Mouse (Mus musculus) adrenal gland, adult (tissue): ENCODE measurements around the gene Efcab5.
"Not testable (repeated sequence)": the region's sequence is repeated elsewhere in the genome, so short reads cannot be mapped to it uniquely, and the experiment has no call there.

Experiments used
- DNase-seq, 2 experiments: peaks; one replicate each; pipeline ENCODE4 v3.0.0; 2022 to 2023; ENCODE audit warnings: low spot score in 1 of 2; ENCODE audit not compliant: inconsistent age in 2 of 2

Gene Efcab5

DNA sequence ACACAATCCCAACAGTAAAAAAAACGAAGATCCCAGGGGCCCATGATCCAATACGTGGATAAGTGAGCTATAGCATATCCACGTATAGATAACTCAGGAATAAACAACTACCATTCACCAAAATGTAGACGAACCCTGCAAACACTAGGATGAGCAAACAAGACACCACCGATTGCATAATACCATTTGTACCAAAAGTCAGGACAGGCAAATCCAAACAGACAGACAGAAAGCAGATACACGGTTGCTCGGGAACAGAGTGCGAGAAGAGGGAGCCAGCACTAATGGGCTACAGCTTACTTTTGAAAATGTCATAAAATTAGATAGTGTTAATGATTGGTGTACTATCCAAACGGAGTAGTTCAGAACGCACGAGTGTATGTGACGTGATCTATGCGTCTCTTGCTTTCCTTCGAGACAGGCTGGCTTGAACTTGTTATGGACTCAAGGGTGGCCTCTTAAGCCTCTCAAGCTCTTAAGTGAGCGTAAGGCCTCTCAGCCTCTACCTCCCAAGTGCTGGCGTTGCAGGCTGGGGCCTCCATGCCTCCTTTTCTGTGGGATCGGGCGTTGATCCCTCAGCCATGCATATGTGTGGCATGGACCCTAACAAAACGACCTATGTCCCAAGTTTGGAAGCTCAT, 90.3 kb downstream of the Efcab5 start:
- no peak for DNase-seq

DNA sequence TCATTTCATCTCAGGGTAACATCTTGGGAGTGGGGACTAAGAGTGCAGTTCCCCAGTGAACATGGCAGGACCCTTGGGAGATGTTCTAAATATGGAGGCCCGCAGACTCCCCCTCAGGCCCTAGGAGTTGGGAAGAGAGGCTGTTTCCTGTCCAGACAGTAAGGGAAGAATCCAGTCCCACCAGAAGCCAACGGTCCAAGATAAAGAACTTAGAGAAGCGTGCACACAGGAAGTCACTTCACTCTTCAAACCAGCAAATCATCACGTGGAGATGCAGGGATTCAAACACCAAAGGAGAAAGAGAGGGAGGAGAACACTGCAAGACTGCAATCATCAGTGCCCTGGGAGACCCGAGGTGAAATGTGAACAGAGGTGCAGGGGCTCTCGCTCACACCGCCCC, 91.8 kb downstream of the Efcab5 start:
- DNase-seq: no peak

DNA sequence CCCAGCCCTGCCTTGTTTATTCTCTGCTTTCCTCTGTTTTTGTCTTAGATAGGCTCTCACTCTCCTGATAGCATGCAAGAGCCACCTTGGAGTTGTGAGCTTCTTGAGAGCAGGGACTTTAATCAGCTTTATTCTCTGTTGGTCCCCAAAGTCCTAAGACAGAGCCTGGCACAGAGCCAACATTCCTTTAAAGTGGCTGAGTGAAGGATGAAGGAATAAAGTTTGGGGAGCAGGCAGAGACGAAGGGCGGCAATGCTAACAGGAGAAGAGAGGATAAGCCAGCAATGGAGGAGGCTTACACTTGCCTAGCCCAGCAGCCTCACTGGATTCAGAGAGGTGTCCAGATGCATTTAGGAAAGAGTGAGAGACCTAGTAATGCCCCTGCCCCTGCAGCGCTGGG, 92.2 kb downstream of the Efcab5 start:
- DNase-seq: no peak

DNA sequence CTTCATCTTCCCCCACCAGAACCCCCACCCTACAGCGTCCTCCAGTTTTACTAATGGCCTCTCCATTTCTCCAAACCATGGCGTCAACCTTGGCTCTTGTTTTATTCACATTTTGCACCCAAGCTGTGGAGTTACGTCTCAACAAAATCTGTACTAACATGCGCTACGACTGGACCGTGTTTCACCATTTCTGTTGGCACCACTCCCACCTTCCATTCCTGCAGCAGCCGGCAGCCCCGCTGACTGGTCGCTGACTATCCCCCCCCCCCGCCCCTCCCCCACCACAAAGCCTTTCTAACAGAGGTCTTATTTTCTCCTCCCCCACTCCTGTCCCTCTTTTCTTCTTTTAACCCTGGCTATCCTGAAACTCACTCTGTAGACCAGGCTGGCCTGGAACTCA, 93.6 kb downstream of the Efcab5 start:
- DNase-seq: no peak

DNA sequence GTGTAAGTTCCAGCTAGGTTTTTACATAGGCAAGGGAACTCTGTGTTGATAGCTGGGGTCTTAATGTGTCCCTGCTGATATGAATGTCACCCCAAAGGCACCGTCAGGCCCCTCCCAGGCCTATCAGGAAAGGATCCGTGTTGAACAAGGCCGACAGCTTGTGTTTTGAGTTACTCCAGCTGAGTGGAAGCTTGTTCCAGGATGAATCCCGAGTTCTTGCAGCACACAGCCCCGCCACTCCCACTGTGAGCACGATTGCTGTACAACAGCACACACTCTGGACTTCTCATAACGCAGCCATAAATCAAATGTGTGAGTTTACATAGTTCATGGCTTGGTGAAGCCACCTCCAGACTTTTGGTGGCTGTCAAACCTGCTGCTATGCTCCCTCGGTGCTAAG, 94.6 kb downstream of the Efcab5 start:
- DNase-seq: no peak

DNA sequence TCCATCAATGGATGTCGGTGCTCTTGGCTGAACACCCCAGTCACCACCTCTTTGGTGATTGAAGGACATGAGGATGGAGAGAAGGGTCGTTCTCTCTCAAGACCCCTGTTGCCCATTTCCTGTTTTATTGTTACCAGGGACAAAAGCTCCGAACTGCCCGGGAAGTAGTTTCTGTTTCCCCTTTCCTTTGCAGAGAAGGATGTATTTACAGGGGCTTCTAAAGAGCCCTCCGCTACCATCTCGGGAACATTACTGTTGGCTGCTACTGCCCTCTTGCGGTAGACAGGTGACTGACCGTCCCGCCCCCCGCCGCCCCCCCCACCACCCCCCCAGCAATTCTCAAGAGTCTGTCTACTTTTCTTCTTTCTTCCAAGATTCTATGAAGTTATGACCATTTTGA, 95.6 kb downstream of the Efcab5 start:
- DNase-seq: peak; percentile 17 to 75

DNA sequence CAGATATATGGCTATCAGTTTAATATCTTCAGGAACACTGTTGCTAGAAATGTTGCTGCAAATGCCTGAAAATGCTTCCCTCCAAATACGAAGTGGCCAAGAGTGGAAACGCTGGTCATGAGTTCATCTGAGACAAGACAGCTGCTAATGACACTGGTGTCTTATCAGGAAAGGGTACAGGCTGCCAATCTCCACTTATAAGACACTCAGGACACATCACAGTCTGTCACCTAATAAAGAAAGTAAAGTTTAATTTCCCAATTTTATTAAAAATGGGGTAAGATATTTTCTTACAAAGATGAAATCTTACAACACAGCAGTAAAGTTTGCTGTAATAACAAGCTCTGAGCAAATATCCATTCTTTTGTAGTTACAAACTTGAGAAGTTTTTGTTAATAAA, 99.6 kb downstream of the Efcab5 start:
- no peak for DNase-seq

DNA sequence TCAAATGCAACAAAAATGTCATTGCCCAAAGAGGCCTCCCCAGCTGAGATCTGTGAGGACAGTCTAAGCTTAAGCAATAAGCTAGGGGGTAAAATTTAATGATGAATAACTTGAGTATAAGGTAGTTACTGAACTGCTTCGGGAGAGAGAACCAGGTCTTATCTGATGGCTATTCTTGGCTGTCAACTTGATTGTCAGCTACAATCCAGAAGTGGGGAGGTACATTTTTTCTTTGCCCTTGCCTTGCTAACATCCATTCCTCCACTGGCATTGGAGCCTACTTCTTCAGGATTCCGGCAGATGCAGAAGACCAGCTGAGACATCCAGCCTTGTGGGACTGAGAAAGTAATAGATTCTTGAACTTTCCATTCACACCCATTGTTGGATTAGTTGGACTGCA, 101.8 kb downstream of the Efcab5 start:
- no peak for DNase-seq

DNA sequence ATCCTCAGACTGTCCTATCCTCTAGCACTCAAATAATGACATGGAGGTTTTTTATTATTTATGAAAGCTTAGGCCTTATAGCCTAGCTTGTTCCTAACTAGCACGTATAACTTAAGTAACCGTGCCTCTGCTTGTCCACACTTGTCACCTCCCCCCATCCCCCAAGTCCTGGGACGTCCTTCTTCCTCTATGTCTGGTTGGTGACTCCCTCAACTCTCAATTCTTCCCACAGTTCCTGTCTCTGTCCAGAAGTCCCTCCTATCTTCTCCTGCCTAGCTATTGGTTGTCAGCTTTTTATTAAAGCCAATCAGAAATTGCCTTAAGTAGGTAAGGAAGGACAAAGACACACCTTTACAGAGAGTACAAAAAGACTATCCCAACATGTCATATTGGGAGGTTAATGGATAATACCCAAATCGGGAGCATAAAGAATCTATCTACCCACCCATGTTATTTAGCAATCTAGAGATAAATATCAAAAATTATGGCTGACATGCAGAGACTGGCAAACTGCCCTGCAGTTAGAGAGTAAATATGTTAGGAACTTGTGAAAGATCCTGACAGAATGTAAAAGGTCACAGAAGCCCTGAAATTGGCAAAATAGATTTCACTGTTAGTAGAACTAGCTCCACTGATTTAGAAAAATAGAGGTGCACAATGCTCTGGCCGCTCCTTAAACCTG, 104.6 kb downstream of the Efcab5 start:
- peak in 1 of 2 experiments; percentile 61 for DNase-seq

DNA sequence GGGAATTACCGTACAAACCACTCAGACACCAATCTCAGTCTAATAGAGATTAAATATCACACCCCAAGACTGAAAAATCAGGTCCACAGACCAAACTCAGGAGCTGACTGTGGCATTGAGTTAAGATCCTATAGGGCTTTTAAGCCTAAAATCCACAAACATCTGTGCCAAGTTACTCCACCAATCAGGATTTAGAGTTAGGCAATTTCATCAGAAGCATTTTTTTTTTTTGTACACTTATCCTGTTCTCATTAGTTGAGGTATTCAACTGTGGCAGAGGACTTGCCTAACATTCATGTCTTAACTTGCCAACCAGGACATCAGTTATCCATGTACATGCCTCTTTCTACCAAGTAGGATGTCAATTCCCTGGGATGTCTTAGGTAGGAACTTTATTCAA, 109.4 kb downstream of the Efcab5 start:
- DNase-seq: no peak

DNA sequence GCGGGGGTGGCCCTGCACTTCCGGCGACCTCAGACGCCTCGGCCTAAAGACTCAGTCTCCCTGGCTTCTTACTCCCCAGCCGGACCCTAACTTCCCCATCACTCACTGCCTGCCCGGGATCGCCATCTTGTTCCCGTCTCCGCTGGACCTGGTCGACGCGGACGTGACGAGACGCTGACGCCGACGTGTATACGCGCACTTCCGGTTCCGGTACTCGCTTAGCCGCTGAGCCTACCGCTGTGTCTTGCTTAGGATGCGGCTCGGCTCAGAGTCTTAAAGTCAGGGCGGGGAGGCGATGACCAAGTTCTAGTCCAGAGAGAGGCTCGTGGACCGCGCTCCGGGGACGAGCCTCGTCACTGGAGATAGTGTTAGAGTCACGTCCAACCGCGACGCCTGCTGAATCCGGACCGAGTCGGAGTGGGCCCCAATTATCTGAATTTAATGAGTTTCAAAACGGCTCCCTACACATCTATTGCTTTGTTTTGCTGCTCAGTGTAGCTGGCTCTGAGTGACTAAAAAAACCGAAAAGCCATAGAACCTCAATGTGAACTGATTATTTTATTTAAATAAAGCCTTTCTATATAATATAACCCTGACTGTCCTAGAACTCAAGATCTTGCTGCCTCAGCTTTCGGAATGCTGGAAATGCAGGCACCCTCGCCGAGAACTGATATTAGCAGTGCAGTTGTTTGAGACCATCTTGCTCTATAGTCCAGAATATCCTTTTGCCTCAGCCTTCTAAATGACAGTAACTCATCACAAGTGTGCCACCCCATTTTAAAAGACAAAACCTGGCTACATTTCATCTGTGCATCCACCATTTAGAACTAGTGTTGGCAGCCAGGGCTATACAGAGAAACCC, 110.3 kb downstream of the Efcab5 start, which contains the start of gene Nsrp1:
Gene Nsrp1, minus strand, starts transcription at position 163 of the 862 bp plus-strand sequence.
- peak; percentile 93 to 97 for DNase-seq

DNA sequence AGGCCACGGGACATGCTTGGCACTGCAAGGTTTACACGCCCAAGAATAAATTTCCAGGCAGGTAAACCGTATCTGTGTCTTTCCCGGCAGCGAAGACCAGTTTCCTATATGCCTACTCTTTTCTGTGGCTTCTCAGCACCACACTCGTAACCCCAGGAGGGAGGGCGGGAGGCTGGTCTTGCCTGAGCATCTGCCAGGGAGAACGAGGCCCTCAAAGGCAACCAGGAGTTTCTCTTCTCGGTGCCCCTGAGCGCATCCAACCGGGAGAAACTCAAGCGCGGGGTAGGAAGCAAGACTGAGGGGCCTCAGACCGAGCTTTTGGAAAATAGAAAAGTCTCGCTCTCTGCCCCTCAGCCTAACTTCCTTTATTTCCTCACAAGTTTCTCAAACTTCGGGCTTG, 111.0 kb downstream of the Efcab5 start:
- peak in 1 of 2 experiments; percentile 39 for DNase-seq

DNA sequence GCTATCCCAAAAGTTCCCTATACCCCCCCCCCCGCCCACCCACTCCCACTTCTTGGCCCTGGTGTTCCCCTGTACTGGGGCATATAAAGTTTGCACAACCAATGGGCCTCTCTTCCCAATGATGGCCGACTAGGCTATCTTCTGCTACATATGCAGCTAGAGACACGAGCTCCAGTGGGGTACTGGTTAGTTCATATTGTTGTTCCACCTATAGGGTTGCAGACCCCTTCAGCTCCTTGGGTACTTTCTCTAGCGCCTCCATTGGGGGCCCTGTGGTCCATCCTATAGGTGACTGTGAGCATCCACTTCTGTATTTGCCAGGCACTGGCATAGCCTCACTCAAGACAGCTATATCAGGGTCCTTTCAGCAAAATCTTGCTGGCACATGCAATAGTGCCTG, 111.4 kb downstream of the Efcab5 start:
- DNase-seq: not testable (repeated sequence)

DNA sequence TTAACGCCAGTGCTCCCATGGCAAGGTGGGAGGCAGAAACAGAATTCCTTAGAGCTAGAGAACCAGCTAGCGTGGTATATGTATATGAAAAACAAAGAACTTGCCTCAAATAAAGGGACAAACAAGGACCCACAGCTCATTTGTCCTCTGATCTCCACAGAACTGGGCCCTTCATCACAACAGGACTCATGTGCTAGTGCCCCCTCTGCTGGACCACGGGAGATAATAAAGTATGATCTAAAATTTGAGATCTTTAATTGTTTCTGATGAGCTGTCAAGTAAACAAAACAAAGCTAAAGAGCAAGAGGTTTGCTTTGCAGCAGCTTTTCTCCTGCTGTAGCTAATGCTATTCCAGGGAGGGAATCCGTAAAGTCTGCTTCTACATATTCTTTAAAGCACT, 118.0 kb downstream of the Efcab5 start:
- peak in 1 of 2 experiments; percentile 57 for DNase-seq

DNA sequence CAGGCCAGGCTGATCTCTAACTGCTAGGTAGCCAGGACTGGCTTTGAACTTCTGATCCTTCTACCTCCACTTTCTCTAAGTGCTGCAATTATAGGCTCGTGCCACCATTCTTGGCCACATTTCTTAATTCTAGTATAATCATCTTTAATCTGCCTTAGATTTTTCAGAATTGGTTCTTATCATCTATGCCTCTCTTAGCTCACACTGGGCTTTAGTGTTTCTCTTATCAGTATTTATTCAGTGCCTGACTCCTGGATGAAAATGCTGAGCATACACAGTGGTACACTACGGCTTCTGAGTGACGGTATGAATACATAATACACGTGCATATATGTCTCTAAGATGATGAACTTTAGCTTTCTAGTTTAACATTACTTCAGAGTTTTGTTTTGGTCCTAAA, 119.9 kb downstream of the Efcab5 start:
- no peak for DNase-seq

DNA sequence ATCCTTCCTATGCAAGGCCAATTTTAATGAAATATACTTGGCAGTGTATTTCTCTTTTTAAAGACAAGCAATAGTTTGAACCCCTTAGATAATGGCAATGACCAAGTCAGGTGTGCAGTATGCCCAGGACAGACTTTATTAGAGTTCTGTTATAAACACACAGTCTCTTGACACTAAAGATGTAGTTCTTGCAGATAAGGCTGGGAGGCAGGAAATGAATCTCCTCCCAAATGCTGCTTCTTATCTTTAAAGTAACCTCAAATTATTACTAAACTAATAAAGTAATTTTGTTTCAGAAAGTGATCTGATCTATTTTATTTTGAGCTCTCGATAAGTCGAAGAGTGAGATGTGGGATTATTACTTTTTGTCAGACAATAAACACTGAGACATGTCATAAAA, 125.4 kb downstream of the Efcab5 start:
- no peak for DNase-seq

DNA sequence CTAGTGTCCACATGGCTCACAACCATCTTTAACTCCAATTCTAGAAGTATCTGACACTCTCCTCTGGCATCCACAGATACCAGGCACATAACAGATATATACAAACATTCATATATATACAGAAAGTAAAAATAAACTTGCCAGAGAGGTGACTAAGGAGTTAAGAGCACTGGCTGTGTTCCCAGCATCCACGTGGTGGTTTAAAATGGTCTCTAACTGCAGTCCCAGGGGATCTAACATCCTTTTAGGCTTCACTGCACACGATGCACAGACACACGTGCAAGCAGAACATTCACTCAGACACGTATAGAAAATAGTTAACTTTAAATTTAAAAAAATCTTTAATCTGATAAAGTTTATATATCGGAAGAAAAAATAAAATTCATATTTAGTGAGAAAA, 126.8 kb downstream of the Efcab5 start:
- no peak for DNase-seq

DNA sequence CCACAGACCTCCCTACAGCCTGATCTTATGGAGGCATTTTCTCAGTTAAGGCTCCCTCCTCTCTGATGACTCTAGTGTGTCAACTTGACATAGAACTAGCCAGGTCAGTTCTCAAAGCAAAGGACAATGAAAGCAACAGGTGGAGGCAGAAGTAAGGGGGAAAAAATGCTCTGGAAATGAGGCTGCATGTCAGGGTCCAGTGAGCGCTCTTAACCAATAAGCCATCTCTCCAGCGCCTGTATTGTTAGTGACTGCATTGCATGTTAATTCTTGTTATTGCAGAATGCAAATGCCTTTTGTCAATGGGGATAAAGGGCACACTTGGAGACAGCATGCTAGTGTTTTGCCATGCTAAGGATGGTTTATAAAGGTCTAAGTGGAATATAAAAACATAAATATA, 146.0 kb downstream of the Efcab5 start:
- DNase-seq: no peak

DNA sequence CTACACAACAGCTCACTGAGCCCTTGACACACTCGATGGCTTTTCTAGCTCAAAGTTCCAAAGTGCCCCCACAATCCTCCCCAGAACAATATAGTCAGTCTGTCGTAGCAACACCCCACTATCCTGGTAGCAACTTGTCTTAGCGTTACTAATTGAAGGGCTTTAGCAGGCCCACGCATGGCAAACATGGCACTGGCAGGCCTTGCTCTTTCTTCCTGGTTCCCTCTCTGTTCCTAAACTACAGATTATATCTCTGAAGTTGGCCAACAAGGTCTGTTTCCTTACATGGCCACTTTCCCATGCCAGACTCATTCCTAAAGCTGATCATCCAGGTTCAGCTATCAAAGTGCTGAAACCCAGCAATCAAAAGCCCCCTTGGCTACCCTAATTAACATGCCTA, 146.9 kb downstream of the Efcab5 start:
- DNase-seq: no peak
